Comparison of ENCODE assay signal across 24 mouse cellular contexts in genomic region chr12:105060006-105060405, GRCm38 (mm10).
"Had no signal": no experiment of that assay in that cellular context is flagged by ENCODE, and none has a peak within 500 bp of the region (broad histone marks: within the 10 kb centered on the region; RNA-seq: fewer than 3 reads in every experiment).

No protein-coding gene starts in this region.

- H3K27me3 ChIP-seq: kidney, embryonic 15.5 days; limb, embryonic 13.5 days; liver, embryonic 12.5 days; liver, embryonic 15.5 days; lung, embryonic 15.5 days; midbrain, embryonic 13.5 days; neural tube, embryonic 12.5 days; neural tube, embryonic 15.5 days had no signal

- H3K9me3 ChIP-seq: kidney, embryonic 15.5 days; limb, embryonic 10.5 days; limb, embryonic 13.5 days; liver, embryonic 12.5 days; liver, embryonic 15.5 days; lung, embryonic 15.5 days; midbrain, embryonic 13.5 days; neural tube, embryonic 15.5 days had no signal

- DNase-seq: kidney, adult 11 months; kidney, adult 8-10 months; kidney, postnatal 10 days; kidney, postnatal 36 days; layer of hippocampus, postnatal 36 days; liver; lung, adult 18-20 months; lung, postnatal 14 days; right cerebral cortex, adult 18-20 months; right cerebral cortex, postnatal 25 days; thymus, adult 18-20 months; thymus, postnatal 36 days had no signal

- ATAC-seq: liver, embryonic 12.5 days; midbrain, embryonic 13.5 days; midbrain, embryonic 16.5 days had no signal

- H3K4me1 ChIP-seq: kidney, embryonic 15.5 days; liver, embryonic 12.5 days; lung, embryonic 15.5 days; neural tube, embryonic 12.5 days had no signal

- H3K4me2 ChIP-seq: kidney, embryonic 15.5 days; limb, embryonic 13.5 days; liver, embryonic 12.5 days; liver, embryonic 15.5 days; lung, embryonic 15.5 days; midbrain, embryonic 13.5 days; neural tube, embryonic 12.5 days; neural tube, embryonic 15.5 days had no signal

- H3K36me3 ChIP-seq: kidney, embryonic 15.5 days; limb, embryonic 10.5 days; limb, embryonic 13.5 days; liver, embryonic 12.5 days; liver, embryonic 15.5 days; lung, embryonic 15.5 days; midbrain, embryonic 13.5 days; neural tube, embryonic 12.5 days; neural tube, embryonic 15.5 days had no signal

- H3K4me3 ChIP-seq: kidney, embryonic 15.5 days; left cerebral cortex, adult 2 months; limb, embryonic 10.5 days; limb, embryonic 13.5 days; liver, embryonic 12.5 days; liver, embryonic 15.5 days; lung, embryonic 15.5 days; midbrain, embryonic 13.5 days; neural tube, embryonic 12.5 days; neural tube, embryonic 15.5 days had no signal

- H3K27ac ChIP-seq: kidney, embryonic 15.5 days; left cerebral cortex, adult 2 months; limb, embryonic 10.5 days; limb, embryonic 13.5 days; liver, embryonic 12.5 days; liver, embryonic 15.5 days; lung, embryonic 15.5 days; macrophage; midbrain, embryonic 13.5 days; neural tube, embryonic 12.5 days; neural tube, embryonic 15.5 days had no signal

- H3K9ac ChIP-seq: kidney, embryonic 15.5 days; limb, embryonic 13.5 days; liver, embryonic 12.5 days; liver, embryonic 15.5 days; lung, embryonic 15.5 days; midbrain, embryonic 13.5 days; neural tube, embryonic 12.5 days; neural tube, embryonic 15.5 days had no signal
